Mouse (Mus musculus) gastrocnemius, postnatal 36 days (tissue): Measurements from ENCODE around the gene Ppp1r8. TPM values are rescaled to one million over a fixed set of nuclear protein-coding genes. Genes with fewer than 3 reads are reported as not detected.

Experiments
- DNase-seq, 2 experiments: peaks; one replicate each; pipeline ENCODE4 v3.0.0; 2022
- intact Hi-C: fragments of 180-260 bp; cut with DNase I; formaldehyde crosslinking; loops from one replicate; pipeline ENCODE4 v1.15.1; 2025
- total RNA-seq, 2 experiments: library from RNA; stranded (reverse); gene quantifications; 2 replicates each; pipeline ENCODE4 v1.2.3; 2021

The Ppp1r8 gene
- total RNA-seq, 2 experiments from 2014 or later, result 11.2 to 12.5 TPM

- intact Hi-C loops, result no loop called here
- no peak for DNase-seq
These were observed 57.7 kb downstream of the Ppp1r8 start for GRCm38 (mm10) chr4:132785228-132785627.

- DNase-seq, result no peak
- intact Hi-C loops, result loop anchor here (2.0 kb wide), 1 partner anchor 39 kb away; no protein-coding TSS in a partner anchor
These were observed 59.2 kb downstream of the Ppp1r8 start for GRCm38 (mm10) chr4:132783732-132784131.

GRCm38 (mm10) chr4:132780288-132780687 is 62.7 kb downstream of the Ppp1r8 start:
- no peak for DNase-seq
- intact Hi-C loops, result no loop called here

GRCm38 (mm10) chr4:132778562-132779201 is 64.3 kb downstream of the Ppp1r8 start:
- intact Hi-C loops, result no loop called here

More at GRCm38 (mm10) chr4:132778562-132779201, 64.3 kb downstream of the Ppp1r8 start:
- DNase-seq, result no peak

Other genes with a start within 250 kb of the Ppp1r8 start
- gene Eya3, start 204.2 kb downstream of the Ppp1r8 start, total RNA-seq, result 10 to 100 TPM; 10.4 to 12.7 TPM
- gene Xkr8, start 110.6 kb downstream of the Ppp1r8 start, total RNA-seq, result under 1 TPM; 0.51 to 0.74 TPM
- under 1 TPM; 0.42 to 0.74 TPM for gene Smpdl3b, start 85.9 kb downstream of the Ppp1r8 start, total RNA-seq
- 10 to 100 TPM; 13.8 to 14.7 TPM for gene Rpa2, start 74.8 kb downstream of the Ppp1r8 start, total RNA-seq
- under 1 TPM; 0.72 to 0.87 TPM for gene Themis2, start 46.8 kb downstream of the Ppp1r8 start, total RNA-seq
- gene Stx12, start 41.3 kb upstream of the Ppp1r8 start, total RNA-seq, result 10 to 100 TPM; 21.8 to 22.3 TPM
- 10 to 100 TPM; 22.0 to 29.5 TPM for gene Fam76a, start 79.4 kb upstream of the Ppp1r8 start, total RNA-seq
- gene Fgr, start 130.9 kb upstream of the Ppp1r8 start, total RNA-seq, result under 1 TPM in 1 of 2 experiments, not detected in 1; 0.10 TPM
- gene Ahdc1, start 168.1 kb upstream of the Ppp1r8 start, total RNA-seq, result 10 to 100 TPM; 27.4 to 31.7 TPM